Mouse (Mus musculus) forebrain, embryonic 16.5 days (tissue): ENCODE measurements around the gene Nek7. TPM values are rescaled to one million over a fixed set of nuclear protein-coding genes. Genes with fewer than 3 reads are reported as not detected.

ENCODE experiments used
- ATAC-seq: fragments of 200-750 bp; cut with Nextera tagmentation; 2 replicates; pipeline ENCODE4 v1.8.0; 2017; ENCODE audit warnings: mild to moderate bottlenecking, moderate library complexity
- H3K27ac ChIP-seq: fragments of 300-500 bp; sonication (generic); 2 replicates; pipeline ENCODE4 v1.5.1; 2014; ENCODE audit warnings: low read length, control low read depth
- H3K27me3 ChIP-seq: fragments of 300-500 bp; sonication (generic); replicated peaks from 2 replicates; pipeline ENCODE4 v1.6.1; 2014; ENCODE audit warnings: low read length; ENCODE audit not compliant: control insufficient read depth, insufficient read depth
- H3K36me3 ChIP-seq: fragments of 300-500 bp; sonication (generic); 2 replicates; pipeline ENCODE4 v1.6.1; 2014; ENCODE audit not compliant: control insufficient read depth, insufficient read depth
- H3K4me1 ChIP-seq: fragments of 300-500 bp; sonication (generic); replicated peaks from 2 replicates; pipeline ENCODE4 v1.6.1; 2014; ENCODE audit warnings: low read length; ENCODE audit not compliant: control insufficient read depth, insufficient read depth
- H3K4me2 ChIP-seq: fragments of 300-500 bp; sonication (generic); 2 replicates; pipeline ENCODE4 v1.6.1; 2014; ENCODE audit warnings: mild to moderate bottlenecking, low read length, control low read depth
- H3K4me3 ChIP-seq: fragments of 300-500 bp; sonication (generic); replicated peaks from 2 replicates; pipeline ENCODE4 v1.5.1; 2014; ENCODE audit warnings: mild to moderate bottlenecking, low read length, control low read depth
- H3K9ac ChIP-seq: fragments of 300-500 bp; sonication (generic); replicated peaks from 2 replicates; pipeline ENCODE4 v1.6.1; 2014; ENCODE audit warnings: low read depth, low read length, control low read depth
- H3K9me3 ChIP-seq: fragments of 300-500 bp; sonication (generic); 2 replicates; pipeline ENCODE4 v1.6.1; 2016; ENCODE audit warnings: low read length; ENCODE audit not compliant: control insufficient read depth
- WGBS: fragments of 180-500 bp; shearing (Covaris S2); extraction: QIAGEN DNeasy Blood & Tissue Kit; methylation state at CpG from one replicate; pipeline ENCODE4 v1.1.7; 2014; 5-methylcytosine and 5-hydroxymethylcytosine counted together
- polyA plus RNA-seq: library from polyadenylated mRNA; unstranded; fragments of >200 nt; fragmentation: Nextera tagmentation; extraction: Ambion mirVana; gene quantifications from 2 replicates; pipeline ENCODE4 v1.2.1, GENCODE M21; 2015

Gene Nek7
- polyA plus RNA-seq, 1 experiment from 2014 or later = 9.5 TPM

GRCm38 (mm10) chr1:138582225-138582624 is 37.7 kb downstream of the Nek7 start:
- no peaks in the 10 kb centered on the region for H3K9me3 ChIP-seq
- H3K9ac ChIP-seq = no peak overlapping the region
- ATAC-seq = no peak
- WGBS = 86% methylated on average over 7 of the region's 7 CpGs
- no peak overlapping the region for H3K27ac ChIP-seq
- H3K4me1 ChIP-seq = no peaks in the 10 kb centered on the region
- H3K36me3 ChIP-seq = no peaks in the 10 kb centered on the region
- no peak overlapping the region for H3K4me3 ChIP-seq
- no peaks in the 10 kb centered on the region for H3K27me3 ChIP-seq
- H3K4me2 ChIP-seq = no peak overlapping the region

DNA sequence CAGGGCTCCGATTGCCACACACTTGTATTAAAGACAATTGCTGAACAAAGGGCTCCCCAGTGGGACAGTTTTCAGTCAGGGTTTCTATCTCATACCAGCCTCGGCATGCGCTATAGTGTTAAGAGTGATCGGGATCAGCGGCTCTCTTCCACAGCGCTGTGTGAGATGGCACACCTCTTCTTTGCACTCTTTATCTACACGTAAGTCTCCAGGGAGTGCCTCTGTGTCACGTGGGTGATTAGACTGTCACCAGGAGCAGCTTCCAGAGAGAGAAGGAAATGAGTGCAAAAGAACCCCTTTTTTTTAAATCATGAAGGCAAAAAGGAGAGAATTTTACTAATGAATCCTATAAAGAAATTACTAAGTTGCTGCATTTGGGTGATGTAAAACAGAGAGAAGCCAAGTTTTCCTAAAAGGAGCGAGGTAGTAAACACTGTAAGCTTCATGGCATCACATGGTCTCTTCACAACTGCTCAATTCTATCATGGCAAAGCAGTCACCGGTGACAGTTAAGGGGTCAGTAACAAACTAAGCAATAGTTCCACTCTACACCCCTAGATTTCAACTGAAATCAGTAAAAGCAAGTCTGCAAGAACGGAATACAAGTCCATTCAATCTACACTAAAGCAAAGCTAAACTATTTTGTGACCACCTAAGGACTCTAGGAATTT is 40.0 kb downstream of the Nek7 start:
- ATAC-seq = no peak
- no peaks in the 10 kb centered on the region for H3K27me3 ChIP-seq
- H3K4me1 ChIP-seq = no peaks in the 10 kb centered on the region
- no peaks in the 10 kb centered on the region for H3K9me3 ChIP-seq
- H3K9ac ChIP-seq = no peak overlapping the region
- no peak overlapping the region for H3K27ac ChIP-seq
- H3K4me2 ChIP-seq = no peak overlapping the region
- no peaks in the 10 kb centered on the region for H3K36me3 ChIP-seq
- WGBS = 73% methylated on average over 11 of the region's 11 CpGs
- no peak overlapping the region for H3K4me3 ChIP-seq

- H3K4me3 ChIP-seq = no peak overlapping the region
- no peaks in the 10 kb centered on the region for H3K4me1 ChIP-seq
- WGBS = 90% methylated on average over 7 of the region's 7 CpGs
- H3K27me3 ChIP-seq = no peaks in the 10 kb centered on the region
- H3K4me2 ChIP-seq = no peak overlapping the region
- no peak for ATAC-seq
- no peaks in the 10 kb centered on the region for H3K9me3 ChIP-seq
- no peaks in the 10 kb centered on the region for H3K36me3 ChIP-seq
- no peak overlapping the region for H3K27ac ChIP-seq
- H3K9ac ChIP-seq = no peak overlapping the region
These were observed 40.7 kb downstream of the Nek7 start for GRCm38 (mm10) chr1:138579207-138579606.

- Histone ChIP-seq H3K9ac (no peak overlapping the region), H3K36me3 (no peaks in the 10 kb centered on the region), H3K4me1 (peaks cover 4% of the 10 kb centered on the region; the same call in 1 of the 2 replicates), H3K4me2 (no peak overlapping the region), H3K4me3 (no peak overlapping the region), H3K9me3 (no peaks in the 10 kb centered on the region), H3K27me3 (no peaks in the 10 kb centered on the region), H3K27ac (no peak overlapping the region)
- ATAC-seq = no peak; the same call in 1 of the 2 replicates
- 67% methylated on average over 7 of the region's 7 CpGs for WGBS
These were observed 43.1 kb downstream of the Nek7 start for GRCm38 (mm10) chr1:138576803-138577202.

DNA sequence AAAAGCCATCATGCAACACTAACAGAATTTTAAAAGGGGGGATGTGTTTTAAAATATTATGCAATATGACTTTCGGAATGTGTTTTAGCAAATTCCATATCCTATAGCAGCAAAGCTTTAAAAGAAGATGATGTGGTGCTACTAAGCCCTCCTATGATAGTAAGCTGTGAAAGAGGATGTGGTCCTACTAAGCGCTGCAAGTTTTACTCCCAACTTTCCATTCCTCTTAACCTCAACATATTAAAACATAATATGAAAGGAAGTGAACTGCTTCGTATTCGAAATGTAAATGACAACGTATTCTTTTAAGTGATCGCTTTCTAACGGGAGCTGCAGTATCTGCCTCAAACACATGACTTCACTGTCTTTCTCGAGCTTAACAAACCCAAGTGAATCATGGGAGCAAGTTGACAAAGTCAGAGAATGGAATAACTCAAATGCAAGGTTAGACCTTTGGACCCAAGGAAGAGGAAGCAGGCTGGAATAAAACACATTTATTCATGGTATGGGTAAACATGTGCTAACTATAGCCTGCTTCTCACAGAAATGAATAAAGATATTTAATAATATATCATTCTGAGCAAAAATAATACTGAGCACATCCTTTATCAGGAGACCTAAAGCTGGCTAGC is 43.8 kb downstream of the Nek7 start:
- no peak for ATAC-seq
- no peak overlapping the region for H3K4me2 ChIP-seq
- H3K9me3 ChIP-seq = no peaks in the 10 kb centered on the region
- H3K4me3 ChIP-seq = no peak overlapping the region
- H3K9ac ChIP-seq = no peak overlapping the region
- WGBS = 93% methylated on average over 8 of the region's 8 CpGs
- H3K27ac ChIP-seq = no peak overlapping the region
- H3K36me3 ChIP-seq = no peaks in the 10 kb centered on the region
- peaks cover 7% of the 10 kb centered on the region; the same call in 1 of the 2 replicates for H3K4me1 ChIP-seq
- no peaks in the 10 kb centered on the region for H3K27me3 ChIP-seq

DNA sequence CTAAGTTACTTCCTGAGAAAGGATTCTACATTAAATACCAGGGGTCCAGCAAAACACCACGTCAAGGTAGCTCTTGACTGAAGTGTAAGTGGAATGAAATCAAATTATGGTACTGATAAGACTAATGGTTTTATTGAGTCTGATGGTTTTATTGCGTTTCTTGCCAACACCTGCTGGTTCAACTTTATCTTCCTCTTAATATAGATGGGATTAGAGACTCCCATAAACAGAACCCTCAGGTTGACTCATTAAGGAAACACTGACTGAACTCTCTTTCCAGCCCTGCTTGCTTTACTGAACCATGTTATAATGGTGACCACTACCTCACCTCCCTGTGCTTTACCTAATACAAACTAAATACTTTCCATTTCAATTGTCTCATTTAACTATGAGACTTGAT is 44.3 kb downstream of the Nek7 start:
- no peaks in the 10 kb centered on the region for H3K36me3 ChIP-seq
- H3K4me1 ChIP-seq = peaks cover 7% of the 10 kb centered on the region; the same call in 1 of the 2 replicates

DNA sequence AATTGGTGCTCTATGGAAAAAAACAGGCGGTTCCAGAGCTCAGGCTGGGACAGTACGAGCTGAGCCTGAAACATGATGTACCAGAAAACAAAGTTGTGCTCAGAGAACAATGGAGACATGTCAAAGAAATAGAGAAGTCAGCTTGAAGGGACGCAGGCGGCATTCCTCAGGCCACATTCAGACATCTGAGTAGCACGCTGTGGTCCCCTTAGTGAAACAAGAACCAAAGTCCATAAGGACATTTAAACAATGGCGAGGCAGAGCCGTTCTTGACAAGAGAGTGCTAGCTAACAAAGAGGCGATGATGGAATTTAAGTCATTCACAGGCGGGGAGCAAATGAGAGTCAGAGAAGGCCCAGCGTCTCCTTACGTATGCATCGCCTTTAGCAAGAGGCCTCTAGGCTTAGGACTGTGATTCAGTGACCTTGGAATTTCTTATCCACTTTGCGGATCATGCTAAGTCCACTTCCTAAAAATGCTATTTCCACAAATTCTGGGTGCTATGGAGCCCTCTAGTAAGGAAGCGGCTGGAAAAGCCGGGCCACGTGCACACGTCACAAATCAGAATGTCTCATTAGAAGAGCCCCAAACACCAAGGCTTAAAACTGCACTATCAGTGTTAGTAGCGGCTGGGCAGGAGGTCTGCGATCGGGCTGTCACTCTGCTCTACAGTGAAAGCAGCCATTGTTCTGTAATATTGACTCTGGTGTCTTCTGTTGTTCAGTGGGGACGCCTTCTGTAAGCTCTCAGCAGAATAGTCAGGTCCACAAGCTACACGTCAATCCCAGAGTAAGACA is 48.2 kb downstream of the Nek7 start:
- no peak overlapping the region for H3K27ac ChIP-seq
- ATAC-seq = no peak
- peak overlapping the region; percentile 25; the same call in 1 of the 2 replicates for H3K9ac ChIP-seq
- H3K4me3 ChIP-seq = no peak overlapping the region
- H3K9me3 ChIP-seq = no peaks in the 10 kb centered on the region
- H3K36me3 ChIP-seq = no peaks in the 10 kb centered on the region
- H3K4me1 ChIP-seq = peaks cover 15% of the 10 kb centered on the region; the same call in 1 of the 2 replicates
- H3K27me3 ChIP-seq = no peaks in the 10 kb centered on the region
- peak overlapping the region; percentile 20 for H3K4me2 ChIP-seq
- WGBS = 33% methylated on average over 22 of the region's 22 CpGs

More for the DNA sequence above, 44.3 kb downstream of the Nek7 start:
- Histone ChIP-seq H3K9me3 (no peaks in the 10 kb centered on the region), H3K27me3 (no peaks in the 10 kb centered on the region), H3K4me2 (no peak overlapping the region), H3K27ac (no peak overlapping the region), H3K9ac (no peak overlapping the region), H3K4me3 (no peak overlapping the region)
- no peak for ATAC-seq
- 82% methylated on average over 2 of the region's 2 CpGs for WGBS

GRCm38 (mm10) chr1:138571038-138571441 is 48.9 kb downstream of the Nek7 start:
- 88% methylated on average over 2 of the region's 2 CpGs for WGBS

More at GRCm38 (mm10) chr1:138571038-138571441, 48.9 kb downstream of the Nek7 start:
- no peaks in the 10 kb centered on the region for H3K9me3 ChIP-seq
- H3K4me2 ChIP-seq = no peak overlapping the region
- H3K27ac ChIP-seq = no peak overlapping the region
- H3K27me3 ChIP-seq = no peaks in the 10 kb centered on the region
- no peak for ATAC-seq
- H3K4me1 ChIP-seq = peaks cover 15% of the 10 kb centered on the region; the same call in 1 of the 2 replicates
- no peak overlapping the region for H3K4me3 ChIP-seq
- no peak overlapping the region for H3K9ac ChIP-seq
- H3K36me3 ChIP-seq = no peaks in the 10 kb centered on the region
